Mouse (Mus musculus): Measurements from ENCODE around the gene Apoa2. TPM values are rescaled to one million over a fixed set of nuclear protein-coding genes. Genes with fewer than 3 reads are reported as not detected.

The Apoa2 gene
- polyA plus RNA-seq, 1 experiment from 2014 or later, result 1.9 TPM

DNA sequence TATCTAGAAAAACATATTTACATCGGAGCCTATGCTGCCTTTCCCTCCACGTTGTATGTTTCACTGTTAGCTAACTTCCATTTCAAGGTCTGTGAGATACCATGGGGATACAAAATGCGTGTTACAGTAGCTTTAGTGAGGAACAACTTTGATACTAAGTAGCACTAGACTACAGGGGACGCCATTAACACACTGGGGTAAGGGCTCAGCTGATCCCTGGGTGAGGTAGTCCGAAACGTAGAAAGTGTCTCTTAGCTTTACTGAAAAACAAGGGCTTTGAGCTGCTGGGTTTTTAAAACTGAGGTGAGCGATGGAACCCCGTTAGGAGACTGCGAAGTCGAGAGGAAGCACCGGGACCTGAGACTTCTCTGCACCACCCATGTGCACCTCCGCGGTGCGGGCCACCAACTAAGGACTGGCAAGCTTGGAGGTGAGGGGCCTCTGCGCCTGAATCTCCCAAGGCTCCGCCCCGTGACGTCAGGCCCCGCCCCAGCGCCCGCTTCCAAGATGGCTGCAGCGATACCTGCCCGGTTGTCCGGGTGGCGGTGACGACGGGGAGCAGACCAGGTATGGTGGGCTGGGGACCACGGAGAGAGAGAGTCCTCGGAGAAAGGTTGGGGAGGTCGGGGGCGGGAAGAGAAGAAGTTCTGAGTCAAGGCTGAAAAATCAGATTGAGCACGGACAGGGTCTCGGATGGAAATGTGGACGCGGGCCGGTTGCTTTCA is 45.2 kb downstream of the Apoa2 start, which contains the start of gene B4galt3:
B4galt3 (plus strand) TSS at position 481 of the 725 bp plus-strand sequence.
- 3% methylated on average over 34 of the region's 36 CpGs for WGBS
- H3K36me3 ChIP-seq (ENCODE audit: control insufficient read depth, insufficient read depth, low read length), result peaks cover 29% of the 10 kb centered on the region
- peak within 1 kb of the TSS; percentile 75 for H3K4me3 ChIP-seq (ENCODE audit: low read depth, low read length)
- peak within 1 kb of the TSS; percentile 76 for H3K27ac ChIP-seq (replicated peaks; ENCODE audit: low read depth, low read length)
- peak within 1 kb of the TSS; percentile 83 for H3K9ac ChIP-seq (ENCODE audit: low read depth, low read length)
- DNase-seq (ENCODE audit: low spot score) (peak; percentile 94), ATAC-seq (ENCODE audit: low read depth) (peak; percentile 94)
- H3K4me1 ChIP-seq (ENCODE audit: control insufficient read depth, insufficient read depth, low read length), result peaks cover 12% of the 10 kb centered on the region; the same call in 1 of the 2 replicates
- H3K9me3 ChIP-seq (ENCODE audit: control insufficient read depth, low read length), result no peaks in the 10 kb centered on the region
- H3K27me3 ChIP-seq (replicated peaks; ENCODE audit: control insufficient read depth, insufficient read depth, low read length), result no peaks in the 10 kb centered on the region
- peak within 1 kb of the TSS; percentile 81 for H3K4me2 ChIP-seq (ENCODE audit: low read depth, low read length)

DNA sequence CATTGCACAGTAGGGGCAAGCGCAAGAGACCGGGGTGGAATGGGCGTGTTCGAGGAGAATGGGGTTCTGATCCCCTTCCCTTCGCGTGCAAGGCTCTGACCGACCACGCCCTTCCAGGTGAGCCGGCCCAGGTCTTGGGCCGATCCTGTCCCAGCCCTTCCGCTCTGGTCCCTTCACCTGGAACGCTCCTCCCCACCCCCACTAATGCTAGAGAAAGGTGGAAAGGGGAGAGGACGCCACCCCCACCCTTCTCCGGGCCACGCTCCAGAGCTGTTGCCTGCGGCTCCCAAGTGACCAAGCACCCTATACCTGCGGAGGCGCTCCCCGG is 45.7 kb downstream of the Apoa2 start:
- Histone ChIP-seq H3K27me3 (replicated peaks; ENCODE audit: control insufficient read depth, insufficient read depth, low read length) (no peaks in the 10 kb centered on the region), H3K9ac (ENCODE audit: low read depth, low read length) (peak overlapping the region; percentile 83), H3K9me3 (ENCODE audit: control insufficient read depth, low read length) (no peaks in the 10 kb centered on the region), H3K27ac (replicated peaks; ENCODE audit: low read depth, low read length) (peak overlapping the region; percentile 76; the same call in 1 of the 2 replicates), H3K4me2 (ENCODE audit: low read depth, low read length) (peak overlapping the region; percentile 81), H3K36me3 (ENCODE audit: control insufficient read depth, insufficient read depth, low read length) (peaks cover 34% of the 10 kb centered on the region), H3K4me1 (ENCODE audit: control insufficient read depth, insufficient read depth, low read length) (peaks cover 12% of the 10 kb centered on the region; the same call in 1 of the 2 replicates), H3K4me3 (ENCODE audit: low read depth, low read length) (peak overlapping the region; percentile 75)
- 1% methylated on average over 13 of the region's 19 CpGs for WGBS
- peak; percentile 79 for ATAC-seq (ENCODE audit: low read depth)
- peak; percentile 58 for DNase-seq (ENCODE audit: low spot score)

GRCm38 (mm10) chr1:171271196-171271595 is 46.3 kb downstream of the Apoa2 start:
- Histone ChIP-seq H3K4me2 (ENCODE audit: low read depth, low read length) (peak overlapping the region; percentile 81), H3K4me1 (ENCODE audit: control insufficient read depth, insufficient read depth, low read length) (peaks cover 12% of the 10 kb centered on the region; the same call in 1 of the 2 replicates), H3K36me3 (ENCODE audit: control insufficient read depth, insufficient read depth, low read length) (peaks cover 41% of the 10 kb centered on the region), H3K9ac (ENCODE audit: low read depth, low read length) (peak overlapping the region; percentile 83), H3K4me3 (ENCODE audit: low read depth, low read length) (peak overlapping the region; percentile 75), H3K27me3 (replicated peaks; ENCODE audit: control insufficient read depth, insufficient read depth, low read length) (no peaks in the 10 kb centered on the region), H3K9me3 (ENCODE audit: control insufficient read depth, low read length) (no peaks in the 10 kb centered on the region), H3K27ac (replicated peaks; ENCODE audit: low read depth, low read length) (peak overlapping the region; percentile 48; the same call in 1 of the 2 replicates)
- DNase-seq (ENCODE audit: low spot score), result no peak
- no peak for ATAC-seq (ENCODE audit: low read depth)
- WGBS, result 38% methylated on average over 9 of the region's 9 CpGs

- Histone ChIP-seq H3K9me3 (ENCODE audit: control insufficient read depth, low read length) (no peaks in the 10 kb centered on the region), H3K27me3 (replicated peaks; ENCODE audit: control insufficient read depth, insufficient read depth, low read length) (no peaks in the 10 kb centered on the region), H3K9ac (ENCODE audit: low read depth, low read length) (no peak overlapping the region), H3K27ac (replicated peaks; ENCODE audit: low read depth, low read length) (no peak overlapping the region), H3K36me3 (ENCODE audit: control insufficient read depth, insufficient read depth, low read length) (peaks cover 45% of the 10 kb centered on the region), H3K4me1 (ENCODE audit: control insufficient read depth, insufficient read depth, low read length) (peaks cover 12% of the 10 kb centered on the region; the same call in 1 of the 2 replicates), H3K4me3 (ENCODE audit: low read depth, low read length) (no peak overlapping the region), H3K4me2 (ENCODE audit: low read depth, low read length) (peak overlapping the region; percentile 81)
- ATAC-seq (ENCODE audit: low read depth) (no peak), DNase-seq (ENCODE audit: low spot score) (no peak)
- WGBS, result 72% methylated on average over 10 of the region's 10 CpGs
Observed at GRCm38 (mm10) chr1:171271622-171272021, 46.8 kb downstream of the Apoa2 start.

GRCm38 (mm10) chr1:171272086-171272485 is 47.2 kb downstream of the Apoa2 start:
- Histone ChIP-seq H3K4me1 (ENCODE audit: control insufficient read depth, insufficient read depth, low read length) (peaks cover 12% of the 10 kb centered on the region; the same call in 1 of the 2 replicates), H3K4me2 (ENCODE audit: low read depth, low read length) (peak overlapping the region; percentile 81; the same call in 1 of the 2 replicates), H3K27me3 (replicated peaks; ENCODE audit: control insufficient read depth, insufficient read depth, low read length) (no peaks in the 10 kb centered on the region), H3K36me3 (ENCODE audit: control insufficient read depth, insufficient read depth, low read length) (peaks cover 49% of the 10 kb centered on the region), H3K27ac (replicated peaks; ENCODE audit: low read depth, low read length) (no peak overlapping the region), H3K9ac (ENCODE audit: low read depth, low read length) (no peak overlapping the region), H3K9me3 (ENCODE audit: control insufficient read depth, low read length) (no peaks in the 10 kb centered on the region), H3K4me3 (ENCODE audit: low read depth, low read length) (no peak overlapping the region)
- ATAC-seq (ENCODE audit: low read depth) (no peak), DNase-seq (ENCODE audit: low spot score) (no peak)
- 93% methylated on average over 3 of the region's 3 CpGs for WGBS

DNA sequence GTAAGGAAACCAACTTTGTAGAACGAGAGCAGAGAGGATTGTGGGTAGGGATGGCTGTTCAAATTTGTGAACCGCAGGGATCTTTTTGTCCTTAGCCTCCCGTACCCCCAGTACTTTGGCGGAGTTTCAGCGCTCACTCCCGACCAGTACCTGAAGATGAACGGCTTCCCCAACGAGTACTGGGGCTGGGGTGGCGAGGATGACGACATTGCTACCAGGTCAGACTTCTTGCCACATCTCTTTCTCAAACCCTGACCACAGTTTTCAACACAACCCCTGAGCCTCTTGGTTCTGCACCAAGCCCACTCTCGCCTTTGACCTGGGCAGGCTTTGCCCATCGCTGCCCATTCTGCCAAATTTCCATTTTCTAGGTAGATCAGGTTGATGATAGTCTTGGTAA is 49.3 kb downstream of the Apoa2 start:
- Histone ChIP-seq H3K36me3 (ENCODE audit: control insufficient read depth, insufficient read depth, low read length) (peaks cover 70% of the 10 kb centered on the region), H3K4me2 (ENCODE audit: low read depth, low read length) (no peak overlapping the region), H3K9me3 (ENCODE audit: control insufficient read depth, low read length) (no peaks in the 10 kb centered on the region), H3K9ac (ENCODE audit: low read depth, low read length) (no peak overlapping the region), H3K4me3 (ENCODE audit: low read depth, low read length) (no peak overlapping the region), H3K27me3 (replicated peaks; ENCODE audit: control insufficient read depth, insufficient read depth, low read length) (no peaks in the 10 kb centered on the region), H3K27ac (replicated peaks; ENCODE audit: low read depth, low read length) (no peak overlapping the region), H3K4me1 (ENCODE audit: control insufficient read depth, insufficient read depth, low read length) (peaks cover 12% of the 10 kb centered on the region; the same call in 1 of the 2 replicates)
- WGBS, result 89% methylated on average over 12 of the region's 12 CpGs
- ATAC-seq (ENCODE audit: low read depth), result no peak
- no peak for DNase-seq (ENCODE audit: low spot score)

DNA sequence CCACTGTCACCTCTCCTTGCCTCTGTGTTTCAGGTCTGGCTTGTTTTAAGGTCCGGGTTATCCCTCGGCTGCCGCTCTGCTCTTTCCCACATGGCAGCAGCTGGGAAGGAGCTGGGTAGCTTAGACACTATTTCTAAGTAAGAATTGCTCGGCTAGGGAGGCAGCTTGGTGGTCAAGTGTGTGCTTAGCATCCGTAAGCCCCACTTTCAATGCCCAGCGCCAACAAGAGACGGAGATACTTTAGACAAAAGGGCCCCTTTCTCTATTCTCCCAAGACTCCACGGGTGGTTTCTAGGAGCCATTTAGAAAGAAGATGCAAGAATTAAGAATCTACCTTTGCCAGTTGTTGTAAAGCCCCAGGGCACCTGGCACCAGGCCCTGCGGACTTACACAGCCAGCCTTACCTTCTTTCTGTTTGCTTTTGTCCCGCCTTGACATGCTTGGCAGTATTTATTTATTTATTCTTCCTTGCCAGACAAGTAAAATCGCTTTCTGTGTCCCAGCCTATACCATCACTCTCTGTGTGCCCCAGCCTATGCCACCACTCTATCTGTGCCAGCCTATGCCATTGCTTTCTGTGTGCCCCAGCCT is 50.4 kb downstream of the Apoa2 start:
- peaks cover 70% of the 10 kb centered on the region for H3K36me3 ChIP-seq (ENCODE audit: control insufficient read depth, insufficient read depth, low read length)
- no peak overlapping the region for H3K27ac ChIP-seq (replicated peaks; ENCODE audit: low read depth, low read length)
- WGBS, result 86% methylated on average over 11 of the region's 11 CpGs
- no peaks in the 10 kb centered on the region for H3K27me3 ChIP-seq (replicated peaks; ENCODE audit: control insufficient read depth, insufficient read depth, low read length)
- DNase-seq (ENCODE audit: low spot score) (no peak), ATAC-seq (ENCODE audit: low read depth) (no peak)
- no peak overlapping the region for H3K4me3 ChIP-seq (ENCODE audit: low read depth, low read length)
- peaks cover 13% of the 10 kb centered on the region for H3K4me1 ChIP-seq (ENCODE audit: control insufficient read depth, insufficient read depth, low read length)
- no peak overlapping the region for H3K4me2 ChIP-seq (ENCODE audit: low read depth, low read length)
- 0 out of 2 replicates have a peak overlapping the region, but pooled peaks have one; percentile 3 for H3K9ac ChIP-seq (ENCODE audit: low read depth, low read length)
- no peaks in the 10 kb centered on the region for H3K9me3 ChIP-seq (ENCODE audit: control insufficient read depth, low read length)

All from embryonic facial prominence, embryonic 14.5 days (tissue).